Mouse (Mus musculus): Measurements from ENCODE around the gene Spata13. TPM values are rescaled to one million over a fixed set of nuclear protein-coding genes. Genes with fewer than 3 reads are reported as not detected.

The Spata13 gene
- polyA plus RNA-seq, 1 experiment from 2014 or later: 121 TPM

GRCm38 (mm10) chr14:60709192-60709591 is 75.4 kb downstream of the Spata13 start:
- peaks cover 67% of the 10 kb centered on the region for H3K36me3 ChIP-seq (replicated peaks)
- 81% methylated on average over 11 of the region's 11 CpGs for WGBS
- H3K27me3 ChIP-seq: no peaks in the 10 kb centered on the region
- no peak overlapping the region for H3K9ac ChIP-seq
- no peaks in the 10 kb centered on the region for H3K9me3 ChIP-seq
- H3K27ac ChIP-seq: no peak overlapping the region
- peaks cover 3% of the 10 kb centered on the region; the same call in 1 of the 2 replicates for H3K4me1 ChIP-seq
- no peak overlapping the region for H3K4me2 ChIP-seq
- H3K4me3 ChIP-seq (replicated peaks): no peak overlapping the region
- ATAC-seq (ENCODE audit: low FRiP score): no peak

GRCm38 (mm10) chr14:60709749-60710148 is 75.9 kb downstream of the Spata13 start:
- Histone ChIP-seq H3K27ac (no peak overlapping the region; the same call in 1 of the 2 replicates), H3K9ac (no peak overlapping the region), H3K9me3 (no peaks in the 10 kb centered on the region), H3K27me3 (no peaks in the 10 kb centered on the region), H3K36me3 (replicated peaks) (peaks cover 71% of the 10 kb centered on the region), H3K4me2 (no peak overlapping the region), H3K4me3 (replicated peaks) (no peak overlapping the region), H3K4me1 (peaks cover 3% of the 10 kb centered on the region; the same call in 1 of the 2 replicates)
- WGBS: 92% methylated on average over 8 of the region's 8 CpGs
- no peak for ATAC-seq (ENCODE audit: low FRiP score)

- H3K36me3 ChIP-seq (replicated peaks): peaks cover 85% of the 10 kb centered on the region
- H3K9ac ChIP-seq: no peak overlapping the region
- H3K4me2 ChIP-seq: no peak overlapping the region
- H3K4me1 ChIP-seq: peaks cover 3% of the 10 kb centered on the region; the same call in 1 of the 2 replicates
- no peak overlapping the region for H3K4me3 ChIP-seq (replicated peaks)
- no peaks in the 10 kb centered on the region for H3K27me3 ChIP-seq
- WGBS: 94% methylated on average over 5 of the region's 5 CpGs
- no peak for ATAC-seq (ENCODE audit: low FRiP score)
- no peak overlapping the region for H3K27ac ChIP-seq
- no peaks in the 10 kb centered on the region for H3K9me3 ChIP-seq
These were observed 77.4 kb downstream of the Spata13 start for GRCm38 (mm10) chr14:60711161-60711560.

- H3K9ac ChIP-seq: no peak overlapping the region
- no peak overlapping the region for H3K4me2 ChIP-seq
- H3K27me3 ChIP-seq: no peaks in the 10 kb centered on the region
- no peak overlapping the region for H3K27ac ChIP-seq
- no peak overlapping the region for H3K4me3 ChIP-seq (replicated peaks)
- peaks cover under 1% of the 10 kb centered on the region; the same call in 1 of the 2 replicates for H3K4me1 ChIP-seq
- 87% methylated on average over 6 of the region's 6 CpGs for WGBS
- no peaks in the 10 kb centered on the region for H3K9me3 ChIP-seq
- ATAC-seq (ENCODE audit: low FRiP score): no peak
- H3K36me3 ChIP-seq (replicated peaks): peaks cover 85% of the 10 kb centered on the region
These were observed 77.9 kb downstream of the Spata13 start for GRCm38 (mm10) chr14:60711590-60712288.

GRCm38 (mm10) chr14:60712289-60712830 is 78.6 kb downstream of the Spata13 start:
- 90% methylated on average over 11 of the region's 11 CpGs for WGBS
- no peak overlapping the region for H3K4me2 ChIP-seq
- H3K27ac ChIP-seq: no peak overlapping the region

GRCm38 (mm10) chr14:60715686-60716085 is 81.9 kb downstream of the Spata13 start:
- H3K27me3 ChIP-seq: no peaks in the 10 kb centered on the region
- no peak overlapping the region for H3K27ac ChIP-seq
- no peaks in the 10 kb centered on the region for H3K4me1 ChIP-seq
- H3K36me3 ChIP-seq (replicated peaks): peaks cover 72% of the 10 kb centered on the region
- no peaks in the 10 kb centered on the region for H3K9me3 ChIP-seq
- no peak for ATAC-seq (ENCODE audit: low FRiP score)
- H3K4me3 ChIP-seq (replicated peaks): no peak overlapping the region
- WGBS: 83% methylated on average over 5 of the region's 5 CpGs
- no peak overlapping the region for H3K4me2 ChIP-seq
- H3K9ac ChIP-seq: no peak overlapping the region

More at GRCm38 (mm10) chr14:60712289-60712830, 78.6 kb downstream of the Spata13 start:
- Histone ChIP-seq H3K27me3 (no peaks in the 10 kb centered on the region), H3K4me1 (no peaks in the 10 kb centered on the region), H3K4me3 (replicated peaks) (no peak overlapping the region), H3K36me3 (replicated peaks) (peaks cover 82% of the 10 kb centered on the region), H3K9me3 (no peaks in the 10 kb centered on the region), H3K9ac (no peak overlapping the region)
- ATAC-seq (ENCODE audit: low FRiP score): no peak

GRCm38 (mm10) chr14:60721304-60721703 is 87.5 kb downstream of the Spata13 start:
- WGBS: 68% methylated on average over 8 of the region's 8 CpGs

GRCm38 (mm10) chr14:60721938-60722337 is 88.1 kb downstream of the Spata13 start:
- H3K9ac ChIP-seq: no peak overlapping the region
- WGBS: 82% methylated on average over 3 of the region's 3 CpGs
- no peaks in the 10 kb centered on the region for H3K9me3 ChIP-seq
- H3K4me1 ChIP-seq: peaks cover 3% of the 10 kb centered on the region; the same call in 1 of the 2 replicates
- ATAC-seq (ENCODE audit: low FRiP score): no peak
- peaks cover 16% of the 10 kb centered on the region; the same call in 1 of the 2 replicates for H3K36me3 ChIP-seq (replicated peaks)
- H3K4me2 ChIP-seq: no peak overlapping the region
- no peaks in the 10 kb centered on the region for H3K27me3 ChIP-seq
- no peak overlapping the region for H3K27ac ChIP-seq
- H3K4me3 ChIP-seq (replicated peaks): no peak overlapping the region

More at GRCm38 (mm10) chr14:60721304-60721703, 87.5 kb downstream of the Spata13 start:
- peaks cover 19% of the 10 kb centered on the region for H3K36me3 ChIP-seq (replicated peaks)
- no peaks in the 10 kb centered on the region for H3K9me3 ChIP-seq
- no peaks in the 10 kb centered on the region for H3K27me3 ChIP-seq
- no peak overlapping the region for H3K9ac ChIP-seq
- no peak for ATAC-seq (ENCODE audit: low FRiP score)
- no peak overlapping the region for H3K4me3 ChIP-seq (replicated peaks)
- peaks cover 3% of the 10 kb centered on the region; the same call in 1 of the 2 replicates for H3K4me1 ChIP-seq
- H3K27ac ChIP-seq: no peak overlapping the region
- H3K4me2 ChIP-seq: no peak overlapping the region

GRCm38 (mm10) chr14:60726091-60726490 is 92.3 kb downstream of the Spata13 start:
- WGBS: 76% methylated on average over 6 of the region's 6 CpGs

GRCm38 (mm10) chr14:60727130-60727529 is 93.3 kb downstream of the Spata13 start:
- 75% methylated on average over 4 of the region's 4 CpGs for WGBS
- no peak overlapping the region for H3K4me2 ChIP-seq
- no peak overlapping the region for H3K4me3 ChIP-seq (replicated peaks)
- no peak overlapping the region for H3K27ac ChIP-seq
- no peak overlapping the region; the same call in 1 of the 2 replicates for H3K9ac ChIP-seq
- no peaks in the 10 kb centered on the region for H3K27me3 ChIP-seq
- peaks cover 34% of the 10 kb centered on the region for H3K36me3 ChIP-seq (replicated peaks)
- 0 out of 2 replicates have a peak, but pooled peaks cover 3% of the 10 kb centered on the region for H3K9me3 ChIP-seq
- no peak for ATAC-seq (ENCODE audit: low FRiP score)
- peaks cover 7% of the 10 kb centered on the region; the same call in 1 of the 2 replicates for H3K4me1 ChIP-seq

More at GRCm38 (mm10) chr14:60726091-60726490, 92.3 kb downstream of the Spata13 start:
- H3K9me3 ChIP-seq: 0 out of 2 replicates have a peak, but pooled peaks cover 3% of the 10 kb centered on the region
- H3K4me2 ChIP-seq: no peak overlapping the region
- H3K27me3 ChIP-seq: no peaks in the 10 kb centered on the region
- no peak overlapping the region for H3K9ac ChIP-seq
- peaks cover 32% of the 10 kb centered on the region for H3K36me3 ChIP-seq (replicated peaks)
- no peak overlapping the region for H3K27ac ChIP-seq
- peaks cover 3% of the 10 kb centered on the region; the same call in 1 of the 2 replicates for H3K4me1 ChIP-seq
- H3K4me3 ChIP-seq (replicated peaks): no peak overlapping the region
- ATAC-seq (ENCODE audit: low FRiP score): no peak

GRCm38 (mm10) chr14:60732081-60732480 is 98.3 kb downstream of the Spata13 start:
- no peak for ATAC-seq (ENCODE audit: low FRiP score)
- H3K4me2 ChIP-seq: no peak overlapping the region
- H3K27ac ChIP-seq: no peak overlapping the region
- WGBS: 70% methylated on average over 6 of the region's 6 CpGs
- H3K9ac ChIP-seq: no peak overlapping the region
- H3K4me1 ChIP-seq: peaks cover 49% of the 10 kb centered on the region
- no peak overlapping the region for H3K4me3 ChIP-seq (replicated peaks)
- 0 out of 2 replicates have a peak, but pooled peaks cover 3% of the 10 kb centered on the region for H3K9me3 ChIP-seq
- no peaks in the 10 kb centered on the region for H3K27me3 ChIP-seq
- peaks cover 34% of the 10 kb centered on the region for H3K36me3 ChIP-seq (replicated peaks)

GRCm38 (mm10) chr14:60732787-60733186 is 99.0 kb downstream of the Spata13 start:
- no peak overlapping the region for H3K4me3 ChIP-seq (replicated peaks)
- H3K9me3 ChIP-seq: 0 out of 2 replicates have a peak, but pooled peaks cover 3% of the 10 kb centered on the region
- WGBS: 36% methylated on average over 16 of the region's 16 CpGs
- H3K27ac ChIP-seq: peak overlapping the region; percentile 50; the same call in 1 of the 2 replicates
- H3K4me2 ChIP-seq: no peak overlapping the region
- H3K4me1 ChIP-seq: peaks cover 56% of the 10 kb centered on the region
- peaks cover 31% of the 10 kb centered on the region for H3K36me3 ChIP-seq (replicated peaks)
- no peak for ATAC-seq (ENCODE audit: low FRiP score)
- H3K27me3 ChIP-seq: no peaks in the 10 kb centered on the region
- H3K9ac ChIP-seq: 0 out of 2 replicates have a peak overlapping the region, but pooled peaks have one; percentile 7
